Mouse (Mus musculus) cerebellum, adult 8-10 months (tissue): ENCODE results near the gene Twsg1.
A peak's percentile ranks its signal among the peaks of the same experiment; 100 is the strongest.
"Not testable (repeated sequence)": the region's sequence is repeated elsewhere in the genome, so short reads cannot be mapped to it uniquely, and the experiment has no call there.

ENCODE experiments used
- DNase-seq: peaks from one replicate; pipeline ENCODE4 v3.0.0; 2022

Gene Twsg1

DNA sequence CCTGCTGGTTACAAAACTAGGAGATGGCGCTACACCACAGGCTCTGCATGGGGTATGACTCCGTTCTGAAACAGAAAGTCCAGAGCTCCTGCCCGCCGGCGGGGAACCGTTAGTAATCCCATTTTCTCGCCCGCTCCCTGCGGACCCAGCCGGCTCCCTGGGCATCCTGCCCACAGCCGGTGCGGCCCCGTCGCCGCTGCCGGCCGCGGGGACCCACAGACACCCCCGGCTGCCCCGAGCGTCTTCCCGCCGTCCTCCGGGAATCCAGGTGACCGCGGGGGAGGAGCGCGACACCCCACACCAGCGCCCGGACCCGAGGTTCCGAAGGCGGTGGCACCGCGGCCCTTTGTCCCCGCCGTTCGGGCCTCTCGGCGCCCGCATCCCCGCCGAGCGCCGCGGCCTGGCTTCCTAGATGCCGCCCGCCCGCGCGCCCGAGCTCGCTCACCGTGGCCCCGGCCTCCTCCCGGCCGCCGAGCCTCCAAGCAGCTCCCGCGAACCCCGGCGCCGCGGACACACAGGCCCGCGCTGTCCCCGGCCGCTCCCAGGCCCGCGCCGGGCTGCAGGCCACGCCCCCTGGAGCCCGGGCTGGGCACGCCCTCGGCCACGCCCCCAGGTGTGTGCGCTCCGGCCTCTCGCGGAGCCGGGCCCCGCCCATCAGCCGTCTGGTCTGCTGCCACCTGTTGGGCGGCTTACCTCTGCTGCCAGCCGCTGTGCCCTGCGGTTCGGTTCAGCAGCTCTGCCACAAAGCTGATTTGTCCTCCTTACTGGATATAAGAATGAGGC lies at the start of gene Twsg1:
Gene Twsg1, minus strand, starts transcription at position 605 of the 783 bp plus-strand sequence.
- DNase-seq, result peak; percentile 97

DNA sequence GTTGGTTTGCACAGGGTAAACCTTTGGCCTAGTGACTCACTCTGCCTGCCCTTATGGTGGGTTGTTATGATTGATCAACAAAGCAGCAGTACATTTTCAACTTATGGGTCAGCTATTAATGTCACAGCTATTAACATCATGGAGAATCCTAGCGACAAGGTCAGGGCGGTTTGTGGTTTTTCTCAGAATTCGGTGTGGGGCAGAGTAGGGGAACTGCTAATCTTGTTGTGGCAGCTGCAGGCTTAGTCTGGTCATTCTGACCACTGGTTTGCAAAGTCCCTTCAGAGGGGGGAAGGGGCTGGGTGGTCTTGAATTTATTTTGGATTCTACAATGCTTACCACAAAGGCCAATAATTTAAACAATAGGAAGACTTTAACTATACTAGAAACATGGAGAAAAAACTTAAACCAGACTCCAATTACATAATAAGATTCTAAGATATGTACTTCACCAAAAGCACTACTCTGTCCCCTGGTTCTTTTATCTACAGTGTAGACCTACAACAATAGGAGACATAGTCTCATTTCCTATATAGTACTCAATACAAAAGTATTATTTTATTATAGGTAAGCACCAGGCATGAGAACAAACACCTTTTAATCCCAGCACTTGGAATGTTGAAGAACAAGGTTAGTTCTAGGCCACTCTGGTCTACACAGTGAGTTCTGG lies 37.3 kb upstream of the Twsg1 start:
- no peak for DNase-seq

DNA sequence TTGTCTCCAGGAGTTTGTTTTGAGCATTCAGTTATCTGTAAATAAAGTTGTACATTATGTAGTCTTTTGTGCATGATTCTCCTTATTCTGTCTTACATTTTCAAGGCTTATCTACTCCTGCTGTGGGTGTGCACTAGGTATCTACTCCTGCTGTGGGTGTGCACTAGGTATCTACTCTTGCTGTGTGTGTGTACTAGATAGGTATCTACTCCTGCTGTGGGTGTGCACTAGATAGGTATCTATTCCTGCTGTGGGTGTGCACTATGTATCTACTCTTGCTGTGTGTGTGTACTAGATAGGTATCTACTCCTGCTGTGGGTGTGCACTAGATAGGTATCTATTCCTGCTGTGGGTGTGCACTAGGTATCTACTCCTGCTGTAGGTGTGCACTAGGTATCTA lies 25.7 kb upstream of the Twsg1 start:
- not testable (repeated sequence) for DNase-seq

DNA sequence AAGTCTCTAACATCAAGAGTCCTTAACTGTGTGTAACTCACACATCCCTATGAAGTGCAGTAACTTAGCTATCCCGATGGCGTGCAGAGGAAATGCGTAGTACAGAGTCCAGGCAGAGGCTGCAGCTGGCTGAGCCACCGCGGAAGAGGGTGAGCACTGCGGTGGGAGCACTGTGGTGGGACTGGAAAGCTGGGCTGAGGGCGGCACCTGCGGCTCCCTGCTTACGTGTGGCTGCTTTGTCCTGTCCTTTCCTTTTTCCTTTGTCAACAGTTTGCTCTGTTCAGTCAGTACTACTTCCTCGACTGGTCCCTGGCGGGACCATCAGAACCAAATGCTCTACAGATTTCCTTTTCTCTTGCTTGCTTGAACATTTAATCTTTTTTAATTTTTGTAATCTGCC lies 16.7 kb upstream of the Twsg1 start:
- DNase-seq, result no peak

DNA sequence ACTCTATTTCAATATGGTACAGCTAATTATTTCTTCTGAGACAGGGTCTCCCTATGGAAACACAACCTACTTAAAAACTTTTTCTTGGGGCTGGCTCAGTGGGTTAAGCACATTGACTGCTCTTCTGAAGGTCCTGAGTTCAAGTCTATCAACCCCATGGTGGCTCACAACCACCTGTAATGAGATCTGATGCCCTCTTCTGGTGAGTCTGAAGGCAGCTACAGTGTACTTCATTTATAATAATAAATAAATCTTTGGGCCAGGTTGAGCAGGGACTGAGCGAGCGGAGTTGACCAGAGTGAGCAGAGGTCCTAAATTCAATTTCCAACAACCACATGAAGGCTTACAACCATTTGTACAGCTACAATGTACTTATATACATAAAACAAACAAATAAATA lies 11.2 kb upstream of the Twsg1 start:
- no peak for DNase-seq

DNA sequence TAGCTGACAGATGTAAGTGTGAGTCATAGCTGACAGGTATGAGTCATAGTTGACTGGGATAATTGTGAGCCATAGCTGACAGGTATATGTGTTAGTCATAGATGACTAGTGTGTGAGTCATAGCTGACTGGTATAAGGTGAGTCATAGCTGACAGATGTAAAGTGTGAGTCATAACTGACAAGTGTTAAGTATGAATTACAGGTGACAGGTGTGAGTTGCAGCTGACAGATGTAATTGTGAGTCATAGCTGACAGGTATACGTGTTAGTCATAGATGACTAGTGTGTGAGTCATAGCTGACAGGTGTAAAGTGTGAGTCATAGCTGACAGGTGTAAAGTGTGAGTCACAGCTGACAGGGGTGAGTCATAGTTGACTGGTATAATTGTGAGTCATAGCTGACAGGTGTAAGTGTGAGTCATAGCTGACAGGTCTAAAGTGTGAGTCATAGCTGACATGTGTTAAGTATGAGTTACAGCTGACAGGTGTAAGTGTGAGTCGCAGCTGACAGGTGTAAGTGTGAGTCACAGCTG lies 10.6 kb upstream of the Twsg1 start:
- DNase-seq, result no peak

DNA sequence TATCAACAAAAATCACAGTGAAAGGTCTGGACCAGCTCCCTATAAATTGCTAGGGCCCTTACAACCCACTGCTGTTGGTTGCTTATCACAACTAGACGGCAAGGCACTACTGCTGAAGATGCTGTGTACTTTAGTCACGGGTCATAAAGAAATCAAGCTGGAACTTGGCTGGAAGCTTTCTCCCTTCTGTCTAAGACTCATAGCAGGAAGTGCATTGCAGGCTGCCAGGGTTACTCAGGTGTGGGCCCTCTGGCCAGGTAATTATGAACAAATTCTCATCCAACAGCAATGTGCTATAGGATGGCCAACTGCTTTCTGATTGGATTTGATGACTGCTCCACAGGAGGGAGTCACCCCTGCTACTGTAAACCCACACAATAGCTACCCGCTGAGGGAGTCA lies 8.0 kb upstream of the Twsg1 start:
- no peak for DNase-seq

DNA sequence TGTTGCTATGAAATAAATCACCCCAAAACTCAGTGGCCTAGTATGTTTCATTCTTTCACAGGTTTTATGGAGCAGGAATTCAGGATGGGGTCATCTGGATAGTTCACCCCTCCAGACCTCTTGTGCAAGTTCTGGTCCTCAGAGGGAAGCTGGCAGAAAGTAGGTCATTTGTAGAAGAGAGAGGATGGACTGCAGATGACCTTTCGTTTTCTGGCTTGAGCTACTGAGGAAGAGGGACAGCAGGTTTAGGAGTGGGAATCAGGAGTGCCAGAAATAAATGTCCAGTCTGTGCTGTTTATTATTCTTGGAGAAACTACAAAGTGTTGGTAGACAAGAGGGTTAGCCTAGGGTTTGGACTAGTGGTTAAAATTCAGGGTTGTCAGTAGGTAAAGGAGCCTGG lies 7.3 kb upstream of the Twsg1 start:
- DNase-seq, result no peak

DNA sequence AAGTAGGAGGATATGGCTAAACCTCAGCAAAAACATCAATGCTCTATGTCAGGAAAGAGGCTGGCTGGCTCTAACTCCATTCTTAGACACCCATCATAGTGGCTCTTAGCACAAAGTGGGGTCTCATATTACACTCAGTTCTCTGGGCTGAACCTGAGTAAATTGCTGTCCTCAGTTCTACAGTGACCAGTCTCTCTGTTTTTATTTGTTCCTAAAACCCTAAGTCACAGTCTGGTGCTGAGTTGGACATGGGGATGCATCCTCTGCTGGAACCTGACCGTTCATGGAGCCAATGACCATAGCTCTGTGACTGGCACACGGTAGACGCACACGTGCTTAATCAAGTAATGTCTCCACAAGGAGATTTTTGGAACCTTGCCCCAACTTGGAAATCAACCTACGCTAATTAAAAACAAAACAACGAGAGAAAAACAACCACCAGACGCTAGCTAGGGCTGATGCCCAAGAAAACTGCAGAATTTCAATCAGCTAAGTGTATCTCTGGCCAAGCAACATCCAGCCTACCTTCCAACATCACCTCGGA lies 6.8 kb upstream of the Twsg1 start:
- DNase-seq, result no peak

DNA sequence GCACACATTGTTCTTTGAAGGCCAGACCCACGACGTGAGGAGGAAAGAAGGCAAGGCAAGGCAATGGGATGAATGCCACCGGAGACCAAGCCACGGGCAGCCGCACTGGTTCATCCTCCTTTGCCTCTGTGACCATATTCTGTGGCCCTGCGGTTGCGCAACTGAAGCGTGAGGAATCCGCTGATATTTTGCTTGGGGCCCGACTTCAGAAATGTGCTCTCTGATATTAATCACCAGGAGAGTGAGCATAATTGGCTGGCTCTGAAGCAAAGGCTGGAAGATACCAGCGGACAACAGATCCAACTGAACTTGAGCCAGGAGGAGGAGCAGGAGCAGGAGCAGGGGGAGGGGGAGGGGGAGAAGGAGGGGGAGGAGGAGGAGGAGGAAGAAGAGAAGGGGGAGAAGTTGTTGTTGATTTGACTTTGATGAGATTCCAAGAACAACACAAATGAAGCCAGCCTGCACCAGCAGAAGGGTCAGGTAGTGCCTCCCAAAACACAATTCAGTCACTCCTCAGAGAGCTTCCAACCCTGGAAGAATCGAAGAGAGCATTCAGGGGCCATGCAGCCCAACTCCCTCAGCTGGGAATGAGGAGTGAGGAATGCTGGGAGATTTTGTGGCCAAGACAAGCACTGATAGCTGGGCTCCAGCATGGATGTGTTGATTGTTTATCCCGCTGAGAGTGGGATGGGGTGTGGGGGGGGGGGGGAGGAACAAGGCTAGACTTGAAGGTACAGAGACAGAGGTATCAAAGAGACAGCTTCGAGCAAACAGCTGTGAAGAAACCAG lies 6.2 kb upstream of the Twsg1 start:
- no peak for DNase-seq

DNA sequence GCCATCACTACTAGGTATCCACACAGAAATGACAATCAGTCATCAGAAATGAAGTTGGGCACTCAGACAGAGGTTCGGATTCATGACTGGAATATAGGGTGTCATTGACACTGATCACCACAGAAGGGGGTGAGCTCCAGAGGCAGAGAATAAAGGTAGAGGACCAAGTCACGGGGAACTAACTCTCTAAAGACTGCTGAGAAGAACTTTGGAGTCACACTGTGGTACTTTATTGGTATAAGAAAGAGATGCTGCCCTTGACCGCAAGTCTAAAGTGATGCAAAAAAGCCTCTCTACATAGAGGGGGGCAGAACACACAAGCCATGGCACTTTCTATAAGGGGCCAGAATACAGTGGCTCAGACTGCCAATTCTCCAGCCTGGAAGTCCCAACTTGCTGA lies 5.1 kb upstream of the Twsg1 start:
- DNase-seq, result no peak

DNA sequence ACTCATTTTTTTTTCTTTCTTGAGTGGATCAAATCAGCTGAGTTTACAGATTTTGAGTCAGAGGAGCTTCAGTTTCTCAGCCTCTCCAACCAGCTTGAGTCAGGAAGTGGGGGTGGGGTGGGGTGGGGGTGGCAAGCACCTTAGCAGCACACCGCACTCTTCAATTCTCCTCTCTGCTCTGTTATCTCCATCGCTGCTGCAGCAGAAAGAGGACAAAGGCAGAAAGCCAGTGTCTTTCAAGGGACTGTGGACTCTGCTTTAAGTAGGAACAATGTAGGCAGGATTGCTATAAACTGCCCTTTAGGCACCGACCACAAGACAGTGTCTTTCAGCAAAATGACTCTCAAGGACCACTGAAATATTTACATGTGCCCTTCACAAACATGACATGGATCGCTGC lies 2.9 kb upstream of the Twsg1 start:
- DNase-seq, result no peak

DNA sequence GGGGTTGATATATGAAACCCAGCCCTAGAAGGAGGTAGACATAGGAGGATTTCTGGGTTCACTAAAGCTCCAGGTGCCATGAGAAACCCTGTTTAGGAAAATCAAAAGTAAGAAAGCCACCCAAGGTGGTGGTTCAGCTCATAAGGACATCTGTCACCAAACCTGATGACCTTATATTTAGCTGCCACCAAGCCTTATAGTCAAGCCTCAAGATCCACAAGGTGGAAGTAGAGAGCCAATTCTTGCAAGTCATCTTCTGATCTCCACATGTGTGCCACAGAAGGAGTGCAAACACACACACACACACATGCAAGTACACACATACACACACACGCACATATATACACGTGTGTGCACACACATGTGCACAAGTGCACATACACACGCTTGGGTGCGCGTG lies 1.1 kb upstream of the Twsg1 start:
- DNase-seq, result no peak

DNA sequence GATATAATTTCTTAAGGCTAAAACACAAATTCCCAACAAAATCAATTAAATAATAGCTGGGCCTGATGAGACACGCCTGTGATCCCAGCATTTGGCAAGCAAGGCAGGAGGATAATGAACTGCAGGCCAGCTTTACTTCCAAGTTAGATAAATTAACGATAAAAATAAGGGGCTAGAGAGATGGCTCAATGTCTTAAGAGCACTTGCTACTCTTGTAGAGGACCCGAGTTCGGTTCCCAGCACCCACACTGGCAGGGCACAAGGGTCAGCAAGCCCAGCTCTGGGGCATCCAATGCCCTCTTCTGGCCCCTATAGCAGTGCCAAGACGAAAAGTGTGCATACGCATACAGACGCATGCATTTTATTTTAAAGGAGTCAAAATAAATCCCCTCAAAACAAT lies 843 bp downstream of the Twsg1 start:
- DNase-seq, result peak; percentile 39

DNA sequence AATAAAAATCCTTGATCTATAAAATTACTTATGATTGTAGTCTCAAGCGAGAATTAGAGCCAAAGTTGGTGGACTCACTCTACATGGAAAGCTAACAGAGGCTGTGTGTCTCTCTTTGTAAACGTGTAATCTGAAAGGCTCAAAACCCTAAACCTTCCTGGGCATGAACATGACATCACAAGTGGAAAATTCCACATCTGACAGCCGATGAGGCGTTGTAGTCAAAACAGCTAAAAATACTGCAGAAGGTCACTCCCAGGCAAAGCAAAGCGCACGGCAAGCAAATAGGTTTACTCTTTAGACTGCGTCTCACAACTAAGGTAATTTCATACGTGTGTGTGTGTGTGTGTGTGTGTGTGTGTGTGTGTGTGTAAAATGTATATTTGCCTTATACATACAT lies 3.7 kb downstream of the Twsg1 start:
- no peak for DNase-seq

DNA sequence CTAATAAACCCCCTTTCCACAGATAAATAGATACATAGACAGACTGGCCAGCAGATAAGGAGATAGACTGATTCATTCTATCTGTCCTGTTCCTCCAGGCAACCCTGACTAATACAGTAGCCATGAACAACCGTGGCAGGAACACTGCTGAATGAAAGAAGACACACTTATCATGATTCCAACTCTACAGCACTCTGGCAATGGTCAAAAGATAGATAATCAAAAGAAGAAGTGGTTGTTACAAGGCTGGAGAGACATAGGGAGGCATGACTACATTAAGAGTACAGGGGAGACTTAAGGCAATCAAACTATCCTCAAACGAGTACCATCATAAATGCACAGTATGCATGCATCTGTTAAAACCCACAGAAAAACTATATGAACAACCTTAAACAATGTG lies 5.6 kb downstream of the Twsg1 start:
- DNase-seq, result no peak

DNA sequence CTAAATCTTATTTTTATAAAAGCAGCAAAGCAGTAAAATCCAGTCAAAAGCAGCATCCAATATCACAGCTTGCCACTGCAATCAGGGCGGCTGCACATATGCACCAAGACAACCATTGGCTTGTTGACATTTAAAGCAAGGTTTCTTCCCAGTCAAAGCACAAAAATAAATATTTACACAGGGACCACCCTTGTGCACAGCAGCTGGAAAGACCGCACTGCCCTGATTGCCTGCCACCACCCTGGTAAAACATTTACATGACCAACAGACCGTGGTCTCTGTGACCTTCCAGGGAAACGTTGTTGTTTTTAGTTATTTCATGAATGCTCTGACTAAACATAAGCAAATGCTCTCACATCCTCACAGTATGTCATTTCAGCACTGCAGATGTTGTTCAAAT lies 8.6 kb downstream of the Twsg1 start:
- DNase-seq, result no peak

DNA sequence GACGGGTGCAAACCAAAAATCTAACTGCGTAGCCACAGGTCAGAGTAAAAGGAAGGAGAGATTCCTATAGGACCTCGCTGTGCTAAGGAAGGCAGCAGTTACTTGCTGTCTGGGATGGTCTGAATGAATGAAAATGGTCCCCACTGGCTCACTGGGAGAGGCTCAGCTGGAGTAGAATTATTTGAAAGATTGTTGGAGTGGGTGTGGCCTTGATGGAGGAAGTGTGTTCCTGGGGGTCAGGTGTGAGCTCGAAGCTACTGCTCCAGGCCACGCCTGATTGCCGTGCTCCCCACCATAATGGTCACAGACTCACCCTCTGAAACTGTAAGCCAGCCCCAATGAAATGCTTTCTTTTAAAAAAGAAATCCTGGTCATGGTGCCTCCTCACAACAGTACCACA lies 9.8 kb downstream of the Twsg1 start:
- no peak for DNase-seq

DNA sequence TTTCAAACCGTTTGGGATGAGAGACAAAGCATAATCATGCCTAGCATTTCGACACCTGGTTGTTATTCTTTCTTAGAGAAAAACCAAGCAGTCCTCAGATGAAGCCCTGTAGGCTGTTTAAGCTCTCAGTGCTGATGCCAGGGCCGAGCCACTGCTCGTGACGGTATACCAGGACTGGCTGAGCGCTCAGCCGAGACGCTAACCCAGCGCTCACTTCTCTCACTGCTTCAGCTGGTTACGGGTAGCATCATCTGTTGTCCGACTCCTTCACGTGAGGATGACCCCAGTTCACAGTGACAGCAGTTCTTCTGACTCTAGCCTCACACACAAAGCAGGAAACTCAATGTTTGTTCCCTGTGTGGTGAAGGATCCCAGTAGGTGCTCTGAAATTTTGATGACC lies 10.8 kb downstream of the Twsg1 start:
- no peak for DNase-seq

DNA sequence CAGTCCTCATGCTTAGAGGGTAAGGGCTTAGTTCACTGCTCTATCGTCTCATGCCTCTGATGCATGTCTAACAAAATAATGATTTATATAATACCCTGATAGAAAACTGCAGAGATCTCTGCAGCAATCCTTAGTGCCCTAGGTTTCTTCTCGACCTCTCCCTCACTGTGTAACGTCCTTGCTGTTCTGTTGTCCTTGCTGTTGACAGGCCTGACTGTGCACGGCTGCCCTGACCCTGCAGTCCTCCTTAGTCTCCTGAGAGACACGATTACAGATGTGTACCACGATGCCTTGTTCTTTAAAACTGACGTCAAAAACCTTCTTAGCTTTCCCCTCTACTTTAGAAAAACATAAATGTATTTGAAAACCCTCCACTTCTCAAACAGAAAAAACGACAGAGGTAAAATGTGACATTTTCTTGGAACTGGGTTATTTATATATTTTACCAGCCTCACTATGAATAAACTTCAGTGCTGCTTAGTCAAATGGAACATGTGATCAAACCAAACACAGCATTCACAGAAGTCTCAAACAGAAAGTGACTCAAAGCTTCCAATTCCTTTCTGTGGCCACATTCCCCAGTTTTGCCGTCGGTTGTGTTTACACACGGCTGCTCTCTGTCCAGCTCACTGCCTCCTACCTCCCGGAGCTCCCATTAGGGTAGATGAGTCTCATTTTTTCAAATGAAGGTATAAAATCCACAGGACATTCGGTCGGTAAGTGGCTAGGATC lies 11.4 kb downstream of the Twsg1 start:
- no peak for DNase-seq

DNA sequence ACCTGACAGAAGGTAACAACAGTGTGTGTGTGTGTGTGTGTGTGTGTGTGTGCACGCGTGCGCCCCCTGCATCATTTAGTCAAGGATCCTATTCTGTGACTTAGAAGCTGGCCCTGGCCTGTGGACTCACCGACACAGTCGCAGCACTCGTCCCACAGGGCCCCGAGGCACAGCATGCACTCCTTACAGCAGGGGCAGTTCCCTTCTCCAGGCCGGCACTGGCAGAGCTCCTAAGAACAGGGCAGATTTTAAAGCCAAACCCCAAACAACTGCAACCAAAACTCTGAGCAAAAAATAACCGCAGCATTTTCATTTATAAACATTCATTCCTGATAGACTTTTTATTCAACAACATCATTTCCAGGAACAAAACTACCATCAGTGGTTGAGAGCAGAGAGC lies 13.4 kb downstream of the Twsg1 start:
- DNase-seq, result no peak

DNA sequence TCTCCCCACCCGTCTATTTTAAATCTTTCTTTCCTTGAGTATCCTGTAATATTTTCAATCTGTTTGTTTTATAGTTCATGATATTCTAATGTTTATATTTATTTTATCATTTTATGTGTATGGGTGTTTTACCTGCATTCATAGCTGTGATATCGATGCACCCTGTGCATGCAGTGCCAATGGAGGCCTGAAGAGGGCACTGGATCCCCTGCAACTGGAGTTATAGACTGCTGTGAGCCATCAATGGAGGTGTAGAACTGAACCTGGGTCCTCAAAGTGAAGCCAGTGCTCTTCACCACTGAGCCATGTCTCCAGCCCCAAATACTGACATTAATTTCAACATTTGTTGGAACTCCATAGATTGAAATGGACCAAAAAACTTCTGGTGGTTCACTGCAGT lies 17.3 kb downstream of the Twsg1 start:
- no peak for DNase-seq

DNA sequence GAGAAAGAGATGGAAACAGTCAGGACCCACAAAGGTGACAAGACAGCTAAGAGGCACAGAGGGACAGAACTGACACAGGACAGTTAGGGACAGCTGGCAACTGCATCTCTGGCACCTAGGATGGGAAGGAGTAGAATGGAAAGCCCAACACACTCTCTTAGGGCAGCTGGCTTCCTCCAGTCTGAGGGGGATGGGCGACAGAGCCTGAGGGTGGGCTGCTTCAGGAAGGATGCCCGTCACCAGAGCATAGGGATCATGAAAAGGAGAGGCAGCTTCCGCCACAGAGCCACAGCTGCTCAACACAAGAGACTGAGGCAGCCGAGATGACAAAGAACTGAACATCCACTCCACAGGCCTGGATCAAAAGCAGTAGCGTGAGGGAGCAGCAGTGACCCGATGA lies 19.5 kb downstream of the Twsg1 start:
- DNase-seq, result no peak
